Mouse (Mus musculus) midbrain, postnatal 0 days (tissue): Measurements from ENCODE around the gene Zfp385b. TPM values are rescaled to one million over a fixed set of nuclear protein-coding genes. Genes with fewer than 3 reads are reported as not detected.

Experiments
- ATAC-seq: fragments of 200-750 bp; cut with Nextera tagmentation; 2 replicates; pipeline ENCODE4 v1.8.0; 2017; ENCODE audit warnings: moderate number of reproducible peaks, mild to moderate bottlenecking, moderate TSS enrichment, moderate library complexity; ENCODE audit not compliant: low FRiP score
- DNase-seq: peaks from one replicate; pipeline ENCODE4 v3.0.0-alpha.2; 2015; ENCODE audit warnings: low spot score
- H3K27ac ChIP-seq: fragments of 300-500 bp; sonication (generic); 2 replicates; pipeline ENCODE4 v1.5.1; 2014; ENCODE audit warnings: low read depth, mild to moderate bottlenecking, low read length, mixed read lengths
- H3K27me3 ChIP-seq: fragments of 300-500 bp; sonication (generic); 2 replicates; pipeline ENCODE4 v1.6.1; 2014; ENCODE audit warnings: low read length, control low read depth, mixed read lengths; ENCODE audit not compliant: insufficient read depth
- H3K36me3 ChIP-seq: fragments of 300-500 bp; sonication (generic); 2 replicates; pipeline ENCODE4 v1.6.1; 2014; ENCODE audit warnings: low read length, control low read depth, mixed read lengths; ENCODE audit not compliant: insufficient read depth
- H3K4me1 ChIP-seq: fragments of 300-500 bp; sonication (generic); 2 replicates; pipeline ENCODE4 v1.6.1; 2014; ENCODE audit warnings: mild to moderate bottlenecking, control low read depth, antibody characterized with exemption, low read length, mixed read lengths; ENCODE audit not compliant: insufficient read depth
- H3K4me2 ChIP-seq: fragments of 300-500 bp; sonication (generic); 2 replicates; pipeline ENCODE4 v1.6.1; 2014; ENCODE audit warnings: low read depth, mild to moderate bottlenecking, low read length, mixed read lengths; ENCODE audit not compliant: poor library complexity, severe bottlenecking
- H3K4me3 ChIP-seq: fragments of 300-500 bp; sonication (generic); 2 replicates; pipeline ENCODE4 v1.5.1; 2014; ENCODE audit warnings: low read depth, mild to moderate bottlenecking, low read length, moderate library complexity
- H3K9ac ChIP-seq: fragments of 300-500 bp; sonication (generic); replicated peaks from 2 replicates; pipeline ENCODE4 v1.6.1; 2014; ENCODE audit warnings: mild to moderate bottlenecking, low read length, moderate library complexity, mixed read lengths; ENCODE audit not compliant: poor library complexity, severe bottlenecking
- H3K9me3 ChIP-seq: fragments of 300-500 bp; sonication (generic); 2 replicates; pipeline ENCODE4 v1.6.1; 2016; ENCODE audit warnings: low read length, control low read depth
- CTCF ChIP-seq: IDR thresholded peaks from 2 replicates; pipeline ENCODE4 v1.5.1; 2016; ENCODE audit warnings: antibody characterized with exemption, mild to moderate bottlenecking
- WGBS: fragments of 180-500 bp; shearing (Covaris S2); extraction: QIAGEN DNeasy Blood & Tissue Kit; methylation state at CpG from one replicate; pipeline ENCODE4 v1.1.7; 2014; 5-methylcytosine and 5-hydroxymethylcytosine counted together
- polyA plus RNA-seq: library from polyadenylated mRNA; unstranded; fragments of >200 nt; fragmentation: Nextera tagmentation; extraction: Ambion mirVana; gene quantifications from 2 replicates; pipeline ENCODE4 v1.2.1, GENCODE M21; 2015
- total RNA-seq: library from RNA; depleted of rRNA; stranded (reverse); fragments of >200 nt; gene quantifications from 2 replicates; pipeline ENCODE4 v1.2.3, GENCODE M21; 2014

Gene Zfp385b
- total and polyA plus RNA-seq, 2 experiments from 2014 or later = 11.8 to 16.6 TPM

GRCm38 (mm10) chr2:77781390-77781789 lies 38.0 kb downstream of the Zfp385b start:
- no peaks in the 10 kb centered on the region for H3K4me1 ChIP-seq
- no peak for TF ChIP-seq CTCF
- no peak overlapping the region for H3K9ac ChIP-seq
- H3K4me2 ChIP-seq = no peak overlapping the region
- DNase-seq (peak; percentile 36), ATAC-seq (no peak)
- WGBS = 82% methylated on average over 7 of the region's 7 CpGs
- no peaks in the 10 kb centered on the region for H3K36me3 ChIP-seq
- no peaks in the 10 kb centered on the region for H3K9me3 ChIP-seq
- no peak overlapping the region for H3K27ac ChIP-seq
- no peak overlapping the region for H3K4me3 ChIP-seq
- no peaks in the 10 kb centered on the region for H3K27me3 ChIP-seq

DNA sequence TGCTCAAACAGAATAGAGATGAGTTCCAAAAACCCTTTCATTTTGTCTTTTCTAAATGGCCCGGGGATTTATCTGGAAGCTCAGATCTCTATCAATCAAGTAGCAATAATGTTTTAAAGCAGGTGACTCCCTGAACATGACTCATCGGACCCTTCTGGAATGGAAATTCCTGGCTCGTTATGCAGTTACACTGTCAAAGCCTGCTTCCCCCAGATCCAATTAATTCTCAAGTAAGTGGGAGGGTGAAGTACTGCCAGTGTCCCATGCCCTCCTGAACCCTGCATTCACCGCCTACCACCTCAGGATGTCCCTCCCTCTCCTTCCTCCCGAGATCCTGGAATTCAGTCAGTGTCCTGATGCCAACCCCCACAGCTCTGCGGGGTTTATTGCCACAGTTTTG lies 41.7 kb downstream of the Zfp385b start:
- no peak for TF ChIP-seq CTCF
- no peak overlapping the region for H3K9ac ChIP-seq
- WGBS = 19% methylated on average over 6 of the region's 6 CpGs
- DNase-seq (no peak), ATAC-seq (no peak)
- H3K9me3 ChIP-seq = no peaks in the 10 kb centered on the region
- no peaks in the 10 kb centered on the region for H3K36me3 ChIP-seq
- peak overlapping the region; percentile 9; the same call in 1 of the 2 replicates for H3K4me2 ChIP-seq
- no peaks in the 10 kb centered on the region for H3K27me3 ChIP-seq
- H3K27ac ChIP-seq = no peak overlapping the region
- no peaks in the 10 kb centered on the region for H3K4me1 ChIP-seq
- no peak overlapping the region for H3K4me3 ChIP-seq

GRCm38 (mm10) chr2:77777047-77777686 lies 42.3 kb downstream of the Zfp385b start:
- ATAC-seq = no peak

DNA sequence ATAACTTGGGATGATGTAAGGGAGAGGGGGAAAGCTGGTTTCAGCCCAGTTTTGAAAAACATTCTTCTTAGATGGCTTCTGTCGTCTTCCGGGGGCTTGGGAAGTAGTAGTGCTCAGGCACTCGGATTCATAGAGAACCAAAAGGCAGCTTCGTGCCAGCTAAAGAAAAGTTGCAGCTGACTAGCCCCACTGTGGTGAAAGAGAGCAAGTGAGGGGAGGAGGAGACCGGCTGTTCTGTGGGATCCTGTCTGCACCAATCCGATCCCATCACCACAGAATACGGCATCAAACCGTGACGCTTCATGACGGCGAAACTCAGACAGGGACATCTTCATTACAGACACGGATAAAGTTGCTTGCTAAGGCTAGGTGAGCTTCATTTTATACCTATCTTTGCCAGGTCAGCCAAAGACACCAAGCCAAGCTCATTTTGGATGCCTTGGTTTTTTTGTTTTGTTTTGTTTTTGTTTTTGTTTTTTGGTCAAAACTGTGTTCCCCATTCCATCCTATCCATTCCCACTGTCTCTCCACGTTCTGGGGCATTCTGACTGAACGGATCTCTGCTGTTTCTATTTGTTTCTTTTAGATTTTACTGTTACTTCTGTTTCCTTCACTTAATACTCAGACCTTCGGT lies 44.1 kb downstream of the Zfp385b start:
- H3K9ac ChIP-seq = no peak overlapping the region
- H3K9me3 ChIP-seq = no peaks in the 10 kb centered on the region
- no peaks in the 10 kb centered on the region for H3K27me3 ChIP-seq
- ATAC-seq (peak; percentile 83), DNase-seq (peak; percentile 62)
- no peak overlapping the region for H3K27ac ChIP-seq
- H3K36me3 ChIP-seq = no peaks in the 10 kb centered on the region
- H3K4me2 ChIP-seq = peak overlapping the region; percentile 41
- TF ChIP-seq CTCF = no peak
- 30% methylated on average over 15 of the region's 15 CpGs for WGBS
- H3K4me3 ChIP-seq = peak overlapping the region; percentile 13; the same call in 1 of the 2 replicates
- no peaks in the 10 kb centered on the region for H3K4me1 ChIP-seq

More at GRCm38 (mm10) chr2:77777047-77777686, 42.3 kb downstream of the Zfp385b start:
- WGBS = 22% methylated on average over 10 of the region's 10 CpGs
- Histone ChIP-seq H3K9ac (no peak overlapping the region), H3K27ac (no peak overlapping the region), H3K4me3 (no peak overlapping the region), H3K9me3 (no peaks in the 10 kb centered on the region), H3K27me3 (no peaks in the 10 kb centered on the region), H3K4me1 (no peaks in the 10 kb centered on the region), H3K36me3 (no peaks in the 10 kb centered on the region), H3K4me2 (peak overlapping the region; percentile 9; the same call in 1 of the 2 replicates)
- no peak for DNase-seq
- TF ChIP-seq CTCF = no peak

DNA sequence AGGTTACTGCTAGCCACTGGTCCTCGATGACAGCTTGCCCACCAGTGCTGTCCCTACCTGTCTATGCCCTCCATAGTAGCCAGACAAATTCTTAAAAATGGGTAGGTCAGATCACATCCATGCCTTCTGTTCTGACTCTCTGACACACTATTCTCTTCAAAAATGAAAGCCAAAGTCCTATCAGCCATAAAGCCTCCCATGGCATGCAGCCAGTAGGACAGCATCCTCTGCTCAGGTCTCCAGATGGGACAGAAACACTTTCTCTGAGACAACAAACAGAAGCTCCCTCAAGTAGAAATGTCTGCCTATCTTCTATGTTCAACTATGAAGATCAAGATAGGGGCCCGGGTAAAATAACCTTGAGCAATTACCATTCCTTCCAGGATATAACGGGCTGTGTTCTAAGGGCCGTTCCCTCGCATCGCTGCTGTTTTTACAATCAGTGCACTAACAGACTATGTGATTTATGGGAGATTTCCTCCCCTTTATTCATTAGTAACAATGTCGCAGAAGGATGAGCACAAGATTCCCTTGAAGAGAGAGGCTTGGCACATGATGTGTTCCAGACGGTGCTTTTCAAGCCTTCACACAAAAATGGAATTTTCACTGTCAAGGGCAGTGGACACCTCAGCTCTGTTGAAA lies 49.3 kb downstream of the Zfp385b start:
- Histone ChIP-seq H3K4me2 (no peak overlapping the region), H3K4me3 (no peak overlapping the region), H3K4me1 (no peaks in the 10 kb centered on the region; the same call in 1 of the 2 replicates), H3K27ac (no peak overlapping the region), H3K36me3 (no peaks in the 10 kb centered on the region), H3K9ac (no peak overlapping the region), H3K9me3 (no peaks in the 10 kb centered on the region), H3K27me3 (no peaks in the 10 kb centered on the region)
- WGBS = 88% methylated on average over 8 of the region's 8 CpGs
- DNase-seq (no peak), ATAC-seq (no peak)
- TF ChIP-seq CTCF = no peak

DNA sequence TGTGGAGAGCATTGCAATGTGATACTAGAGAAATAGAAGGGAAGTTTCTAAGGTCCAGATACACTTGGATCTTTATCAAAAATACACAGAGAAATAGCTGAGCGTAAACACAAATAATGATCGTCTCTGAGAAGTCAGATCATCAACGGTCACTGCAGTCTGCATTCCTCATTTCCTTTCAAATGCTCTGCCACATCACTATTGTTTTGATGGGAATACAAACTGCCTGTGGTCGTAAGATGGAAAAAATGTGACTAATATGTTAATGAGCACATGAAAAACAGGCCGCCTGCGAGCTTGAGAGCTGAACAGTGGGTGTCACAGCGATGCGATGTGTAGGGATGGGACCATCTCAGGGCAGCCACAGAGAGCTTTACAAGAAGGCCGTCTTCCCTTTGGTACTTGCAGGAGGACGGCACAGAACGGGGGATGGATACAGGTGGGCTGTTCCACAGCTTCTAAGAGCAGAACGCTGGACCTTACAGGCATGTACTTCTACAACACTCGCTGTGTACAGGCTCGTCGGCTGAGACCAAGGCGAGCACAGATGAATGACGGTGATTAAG lies 51.0 kb downstream of the Zfp385b start:
- WGBS = 69% methylated on average over 17 of the region's 17 CpGs
- no peaks in the 10 kb centered on the region for H3K9me3 ChIP-seq
- H3K9ac ChIP-seq = no peak overlapping the region
- no peak overlapping the region for H3K27ac ChIP-seq
- DNase-seq = no peak
- no peak for ATAC-seq
- H3K27me3 ChIP-seq = no peaks in the 10 kb centered on the region
- H3K4me1 ChIP-seq = no peaks in the 10 kb centered on the region; the same call in 1 of the 2 replicates
- no peak for TF ChIP-seq CTCF
- H3K4me3 ChIP-seq = no peak overlapping the region
- H3K4me2 ChIP-seq = no peak overlapping the region
- no peaks in the 10 kb centered on the region for H3K36me3 ChIP-seq
